Mouse (Mus musculus) frontal cortex, postnatal 10 days (tissue): ENCODE measurements around the gene Cep295.
"Not testable (repeated sequence)": the region's sequence is repeated elsewhere in the genome, so short reads cannot be mapped to it uniquely, and the experiment has no call there.

Source experiments
- DNase-seq, 2 experiments: peaks; one replicate each; pipeline ENCODE4 v3.0.0; 2022; ENCODE audit warnings: low spot score in 2 of 2, mixed read lengths in 1 of 2

Gene Cep295

DNA sequence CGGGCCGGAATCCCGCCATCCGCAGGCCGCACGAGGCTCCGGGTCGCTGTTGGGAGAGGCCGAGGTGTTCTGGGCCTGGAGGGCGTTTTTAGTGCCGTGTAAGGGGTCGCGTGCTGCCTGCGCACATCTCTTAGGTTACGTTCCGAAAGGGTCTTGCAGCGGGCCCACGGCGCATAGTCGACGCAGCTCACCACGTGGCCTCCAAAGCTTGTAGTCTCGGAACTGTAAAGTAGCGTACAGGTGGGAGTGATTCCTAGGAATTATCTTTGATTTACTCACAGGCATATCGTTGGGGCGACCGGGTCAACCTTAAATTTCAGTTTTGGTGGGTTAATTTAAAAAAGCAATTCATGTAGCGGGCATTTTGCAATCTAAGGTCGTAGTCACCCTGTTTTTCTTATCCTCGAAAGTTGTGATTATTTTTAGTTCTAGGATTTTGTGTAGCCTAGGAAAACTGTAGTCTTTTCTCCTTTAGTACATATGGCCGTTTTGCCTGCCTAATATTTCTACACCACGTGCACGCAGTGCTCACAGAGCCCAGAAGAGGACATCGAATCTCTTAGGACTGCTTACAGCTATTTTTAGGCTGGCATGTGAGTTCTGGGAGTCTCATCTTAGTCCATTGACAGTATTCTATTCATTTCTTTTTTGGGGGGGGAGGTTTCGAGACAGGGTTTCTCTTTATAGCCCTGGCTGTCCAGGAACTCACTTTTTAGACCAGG, 51.0 kb downstream of the Cep295 start, which contains the start of gene 4931406C07Rik:
Gene 4931406C07Rik, minus strand, starts transcription at position 51 of the 722 bp plus-strand sequence.
- DNase-seq = no peak

DNA sequence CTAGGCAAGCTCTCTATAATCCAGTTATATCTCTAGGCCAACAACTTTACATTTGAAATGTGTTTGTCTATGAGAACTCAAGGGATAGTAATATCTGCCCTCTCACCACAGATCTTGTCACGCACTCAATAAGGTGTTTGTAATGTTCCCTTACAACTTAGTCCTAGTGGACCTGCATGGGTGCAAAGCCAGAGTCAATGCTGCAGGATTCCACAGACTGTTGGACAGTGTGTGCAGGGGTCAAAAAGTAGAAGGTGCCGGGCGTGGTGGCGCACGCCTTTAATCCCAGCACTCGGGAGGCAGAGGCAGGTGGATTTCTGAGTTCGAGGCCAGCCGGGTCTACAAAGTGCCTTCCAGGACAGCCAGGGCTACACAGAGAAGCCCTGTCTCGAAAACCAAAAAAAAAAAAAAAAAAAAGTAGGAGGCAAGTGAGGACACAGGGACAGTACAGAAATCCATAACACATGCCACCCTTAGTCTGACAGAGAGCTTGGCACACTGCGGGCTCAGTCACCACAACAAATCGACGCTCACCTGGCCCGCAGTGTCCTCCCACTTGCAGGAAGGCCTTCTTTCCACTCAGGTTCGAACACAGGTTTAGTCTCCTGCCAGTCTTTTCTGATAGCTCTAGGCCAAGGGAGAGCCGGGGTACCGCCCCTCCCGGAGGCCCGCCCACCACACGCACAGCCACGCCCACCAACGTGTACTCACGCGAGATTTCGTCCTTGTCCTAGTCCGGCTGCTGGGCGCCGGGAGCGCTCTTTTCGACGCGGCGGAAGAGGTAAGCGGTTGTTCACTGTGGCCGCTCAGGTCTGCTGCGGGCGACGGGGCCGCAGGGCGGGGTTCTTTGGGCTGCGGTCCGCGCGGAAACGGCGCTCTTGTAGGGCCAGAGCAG, 51.8 kb downstream of the Cep295 start, which contains the start of gene Taf1d:
Gene Taf1d, plus strand, starts transcription at position 712 of the 895 bp plus-strand sequence.
- peak; percentile 93 to 96 for DNase-seq

DNA sequence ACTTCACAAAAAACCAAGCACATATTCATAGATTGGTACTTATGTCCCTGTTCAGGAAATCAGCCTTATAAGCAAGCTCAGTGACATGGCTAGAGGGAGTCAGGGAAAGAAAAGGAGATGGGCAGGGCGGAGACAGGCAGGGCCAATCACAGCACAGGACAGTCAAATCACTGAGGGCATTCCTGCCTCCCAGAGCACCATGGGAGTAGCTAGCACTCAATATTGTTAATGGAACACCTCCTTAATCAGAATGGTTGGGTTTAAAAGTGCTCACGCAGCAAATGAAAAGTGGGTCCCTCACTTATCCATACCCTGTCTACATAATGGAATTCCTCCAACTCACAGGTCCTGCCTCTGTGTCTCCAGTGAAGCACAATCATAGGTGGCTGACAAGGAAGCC, 54.7 kb downstream of the Cep295 start:
- DNase-seq = no peak

DNA sequence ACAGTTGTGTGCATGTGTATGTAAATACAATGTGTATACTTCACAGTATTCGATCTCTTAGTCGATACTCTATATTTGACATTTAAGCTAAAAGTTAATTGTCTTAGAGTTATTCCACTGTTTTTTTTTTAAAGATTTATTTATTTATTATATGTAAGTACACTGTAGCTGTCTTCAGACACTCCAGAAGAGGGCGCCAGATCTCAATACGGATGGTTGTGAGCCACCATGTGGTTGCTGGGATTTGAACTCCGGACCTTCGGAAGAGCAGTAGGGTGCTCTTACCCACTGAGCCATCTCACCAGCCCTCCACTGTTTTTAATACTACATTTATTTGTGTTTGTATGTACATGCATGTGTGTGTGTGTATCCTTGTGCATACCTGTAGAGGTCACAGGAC, 55.6 kb downstream of the Cep295 start:
- DNase-seq = not testable (repeated sequence)

DNA sequence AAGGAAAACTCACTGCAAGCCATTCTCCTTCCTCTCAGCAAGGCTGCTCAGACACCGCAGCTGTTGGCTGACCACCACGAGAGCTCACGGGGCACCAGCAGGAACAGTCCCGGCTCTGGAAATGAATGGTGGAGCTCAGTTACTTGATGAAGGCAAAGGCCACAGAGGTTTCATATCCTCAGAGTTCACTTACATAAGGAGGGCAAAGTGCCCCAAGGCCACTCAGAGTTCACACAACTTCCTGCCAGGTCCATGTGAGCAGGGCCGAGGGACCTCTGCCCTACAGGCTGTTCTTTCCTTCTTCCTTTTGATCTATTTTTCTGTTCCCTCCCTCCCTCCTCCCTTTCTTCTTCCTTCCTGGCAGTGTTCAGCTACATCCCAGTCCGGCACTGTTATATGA, 56.2 kb downstream of the Cep295 start:
- DNase-seq = peak in 1 of 2 experiments; percentile 26

DNA sequence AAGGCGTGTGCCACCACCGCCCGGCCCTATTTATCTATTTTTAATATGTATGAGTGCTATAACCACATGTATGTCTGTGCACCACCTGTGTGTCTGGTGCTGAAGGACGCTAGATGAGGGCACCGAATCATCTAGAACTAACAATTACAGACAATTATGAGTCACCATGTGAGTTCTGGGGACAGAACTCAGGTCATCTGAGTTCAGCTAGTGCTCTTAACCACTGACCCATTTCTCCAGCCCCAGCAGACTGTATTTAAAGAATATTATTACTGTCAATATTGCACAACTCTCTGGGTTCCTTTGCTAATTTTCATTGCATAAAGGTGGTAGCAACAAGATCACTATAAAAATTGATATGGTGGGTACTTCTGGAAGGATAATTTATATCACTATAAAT, 57.5 kb downstream of the Cep295 start:
- DNase-seq = no peak

DNA sequence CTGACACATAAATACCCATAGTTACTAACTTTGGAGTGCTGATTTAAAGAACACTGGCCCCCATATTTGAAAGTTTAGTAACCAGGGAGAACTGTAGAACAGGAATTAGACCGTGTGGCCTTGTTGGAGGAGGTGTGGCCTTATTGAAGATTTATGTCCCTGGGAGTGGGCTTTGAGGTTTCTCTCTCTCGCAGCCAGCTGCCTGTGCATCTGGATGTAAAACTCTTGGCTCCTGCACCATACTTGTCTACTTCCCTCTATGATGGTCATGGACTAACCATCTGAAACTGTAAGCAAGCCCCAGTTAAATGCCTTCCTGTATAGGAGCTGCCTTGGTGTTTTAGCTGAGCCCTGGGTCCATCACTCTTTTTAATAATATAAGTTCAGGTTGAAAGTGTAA, 59.1 kb downstream of the Cep295 start:
- no peak for DNase-seq

DNA sequence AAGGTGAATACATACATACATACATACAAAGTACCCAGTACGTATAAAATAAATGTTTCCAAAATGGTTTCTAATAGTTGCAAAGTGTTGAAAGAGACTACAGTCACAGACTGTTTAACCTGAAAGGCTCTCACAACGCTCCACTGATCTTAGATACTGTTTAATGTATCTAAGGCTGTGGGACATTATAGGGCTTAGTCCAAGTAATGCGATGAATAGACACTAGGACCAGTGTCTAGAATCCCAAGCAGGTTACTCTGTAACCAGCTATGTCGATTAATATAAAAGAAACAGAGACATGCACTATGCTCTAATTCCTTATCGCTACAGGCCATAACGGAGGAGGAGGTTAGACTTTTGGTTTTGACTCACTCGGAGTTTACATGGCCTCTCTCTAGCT, 60.5 kb downstream of the Cep295 start:
- no peak for DNase-seq

DNA sequence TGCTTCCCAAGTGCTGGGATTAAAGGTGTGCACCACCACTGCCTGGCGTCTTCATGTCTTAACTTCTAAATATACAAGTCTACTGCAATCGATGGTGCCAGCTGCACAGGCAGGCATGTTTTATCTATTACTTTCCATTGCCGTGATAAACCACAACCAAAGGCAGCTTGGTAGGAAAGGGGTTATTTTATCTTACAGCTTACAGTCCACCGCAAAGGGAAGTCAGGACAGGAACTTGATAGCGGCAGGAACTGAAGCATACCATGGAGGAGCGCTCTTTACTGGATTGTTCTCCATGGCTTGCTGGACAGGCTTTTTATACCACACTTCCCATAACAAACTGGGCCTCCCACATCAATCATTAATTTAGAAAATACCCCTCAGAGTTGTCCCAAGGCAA, 68.3 kb downstream of the Cep295 start:
- DNase-seq = no peak

DNA sequence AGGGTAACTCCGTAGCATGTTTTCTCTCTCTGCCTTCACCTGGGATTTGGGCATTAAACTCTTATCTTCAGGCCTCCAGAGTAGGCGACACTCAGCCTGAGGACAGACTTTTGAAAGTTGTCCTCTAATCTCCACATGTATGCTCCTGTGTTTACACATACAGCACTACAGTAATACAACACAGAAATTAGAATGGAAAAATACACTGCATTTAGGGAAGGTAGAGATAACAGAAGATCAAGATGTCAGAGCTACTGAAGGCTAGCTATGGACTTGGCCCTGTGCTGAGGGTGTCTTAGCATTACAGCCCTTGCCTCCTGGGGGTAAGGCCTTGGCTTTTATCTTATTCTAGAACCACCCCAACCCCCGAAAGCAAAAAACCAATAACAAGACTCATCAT, 69.2 kb downstream of the Cep295 start:
- DNase-seq = no peak

DNA sequence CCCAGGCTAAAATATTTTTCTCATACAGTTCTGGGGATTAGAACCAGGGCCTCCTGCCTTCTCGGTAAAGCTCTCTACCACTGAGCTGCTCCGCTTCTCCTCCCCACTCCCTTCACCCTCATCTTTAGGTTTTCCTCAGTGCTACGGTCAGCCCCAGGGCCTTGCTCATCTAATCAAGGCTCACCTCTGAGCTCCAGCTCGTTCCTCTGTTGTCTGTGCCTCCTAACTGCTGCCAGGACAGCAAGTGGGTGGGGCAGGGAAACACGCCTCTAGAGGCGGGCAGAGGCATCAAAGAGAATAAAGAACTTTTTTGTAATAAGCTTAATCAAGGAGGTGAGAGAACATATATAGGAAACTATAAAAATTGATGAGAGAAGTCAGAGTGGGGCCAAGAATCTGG, 69.7 kb downstream of the Cep295 start:
- no peak for DNase-seq

DNA sequence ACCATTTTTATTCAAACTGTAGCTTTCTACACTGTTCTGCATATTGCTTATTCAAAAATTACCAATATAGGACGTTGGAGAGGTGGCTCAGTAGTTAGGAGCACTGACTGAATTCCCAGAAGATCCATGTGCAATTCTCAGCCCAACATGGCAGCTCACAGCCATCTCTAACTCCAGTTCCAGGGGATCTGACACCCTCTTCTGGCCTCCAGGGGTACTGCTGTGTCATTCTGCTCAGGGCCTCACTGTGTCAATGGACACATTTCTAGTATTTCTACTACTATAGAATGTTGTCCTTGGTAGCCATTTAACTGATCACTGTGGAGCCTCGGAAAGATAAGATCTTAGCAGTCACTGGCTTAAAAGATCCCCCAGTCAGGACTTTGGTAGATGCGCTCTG, 72.1 kb downstream of the Cep295 start:
- no peak for DNase-seq

DNA sequence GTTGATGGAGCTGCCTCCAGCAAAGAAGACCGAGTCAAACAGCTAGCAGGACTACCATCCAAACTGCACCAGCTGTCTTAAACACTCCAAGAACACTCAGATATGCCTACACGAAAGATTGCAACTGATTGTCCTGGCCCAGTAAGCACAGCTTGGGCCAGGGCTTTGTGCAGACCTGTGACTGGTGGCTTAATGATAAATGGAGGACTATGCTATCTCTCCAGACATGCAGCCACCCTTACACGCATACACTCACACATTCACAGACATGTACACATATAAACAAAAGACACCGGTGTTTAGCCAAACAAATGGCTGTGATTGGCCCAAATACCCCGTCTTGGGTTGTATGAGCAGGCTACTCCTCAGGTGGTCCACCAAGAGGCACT, 77.1 kb downstream of the Cep295 start:
- no peak for DNase-seq

DNA sequence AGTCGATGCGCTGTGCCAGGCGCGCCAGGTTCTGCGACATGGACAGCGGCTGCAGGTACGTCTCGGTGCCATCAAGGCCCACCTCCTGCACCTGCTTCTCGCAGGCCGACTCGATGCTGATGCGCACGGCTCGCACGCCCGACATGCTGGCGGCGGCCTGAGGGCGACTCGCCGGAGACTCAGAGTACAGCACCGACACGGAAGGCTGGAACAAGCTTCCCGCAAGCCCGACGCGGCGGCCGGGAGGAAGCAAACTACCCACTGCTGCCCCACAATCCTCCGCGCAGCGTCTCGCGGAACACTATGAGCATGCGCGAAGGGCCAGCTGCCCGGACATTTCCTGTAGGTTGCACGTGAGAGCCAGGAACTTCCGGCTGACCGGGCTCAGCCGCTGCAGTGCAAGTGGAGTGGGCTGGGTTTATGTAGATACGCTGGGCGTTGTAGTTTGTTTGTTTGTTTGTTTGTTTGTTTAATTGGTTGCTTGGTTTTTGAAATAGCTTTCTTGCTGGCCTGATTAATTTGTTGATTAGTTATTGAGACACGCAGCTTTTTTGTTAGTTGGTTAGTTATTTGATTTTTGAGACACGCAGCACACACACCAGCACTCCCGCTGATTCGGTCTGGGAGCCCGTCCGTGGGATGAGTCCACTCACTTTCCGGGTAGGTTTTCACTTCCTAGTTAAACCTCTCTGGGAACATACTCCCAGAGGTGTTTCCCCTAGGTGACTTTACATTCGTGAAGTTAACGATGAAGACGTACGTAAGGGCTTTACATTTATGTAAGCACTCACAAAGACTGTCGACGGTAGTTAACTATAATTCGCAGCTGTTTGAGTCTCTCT, 77.7 kb downstream of the Cep295 start, which contains the start of gene Med17:
Gene Med17, minus strand, starts transcription at position 283 of the 842 bp plus-strand sequence.
- DNase-seq = peak; percentile 84 to 93

DNA sequence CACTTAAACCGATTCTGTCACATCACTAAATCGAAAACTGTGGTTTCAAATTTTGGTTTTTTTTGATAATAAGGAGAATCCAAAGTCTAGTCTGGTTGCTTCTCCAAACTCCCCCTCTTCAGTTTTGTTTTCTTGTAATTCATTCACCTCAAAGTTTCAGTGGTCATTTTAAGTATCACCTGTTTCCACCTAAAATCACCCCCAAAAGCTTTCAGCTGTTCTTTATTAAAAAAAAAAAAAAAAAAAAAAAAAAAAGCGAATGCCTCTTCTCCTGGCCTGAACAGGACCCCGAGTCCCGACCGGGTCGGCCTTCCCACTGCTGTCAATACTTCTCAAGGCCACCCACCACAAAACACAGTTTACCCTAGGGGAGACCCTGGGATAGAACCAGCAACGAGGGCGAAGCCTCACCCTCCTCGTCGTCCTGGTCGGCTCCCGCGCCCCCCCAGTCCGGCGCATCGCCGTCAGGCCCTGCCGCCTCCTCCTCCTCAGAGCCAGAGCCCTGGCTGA, 78.4 kb downstream of the Cep295 start:
- DNase-seq = no peak

DNA sequence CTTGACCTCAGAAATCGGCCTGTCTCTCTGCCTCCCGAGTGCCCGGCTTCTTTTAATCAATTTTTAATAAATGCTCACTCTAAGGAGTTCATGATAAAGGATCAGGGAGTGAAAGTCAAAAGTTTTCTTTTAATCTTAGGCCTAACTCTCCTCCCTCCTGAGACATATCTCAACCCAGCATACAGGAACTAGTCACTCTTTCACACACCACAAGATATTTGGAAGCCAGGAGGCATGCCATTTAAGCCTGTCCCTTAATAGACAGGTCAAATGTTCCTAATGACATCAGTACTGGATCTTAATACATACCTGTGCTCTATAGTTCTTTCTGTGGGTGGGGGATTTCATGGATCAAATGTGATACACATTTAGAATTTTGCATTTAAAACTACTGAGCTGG, 79.2 kb downstream of the Cep295 start:
- DNase-seq = no peak

DNA sequence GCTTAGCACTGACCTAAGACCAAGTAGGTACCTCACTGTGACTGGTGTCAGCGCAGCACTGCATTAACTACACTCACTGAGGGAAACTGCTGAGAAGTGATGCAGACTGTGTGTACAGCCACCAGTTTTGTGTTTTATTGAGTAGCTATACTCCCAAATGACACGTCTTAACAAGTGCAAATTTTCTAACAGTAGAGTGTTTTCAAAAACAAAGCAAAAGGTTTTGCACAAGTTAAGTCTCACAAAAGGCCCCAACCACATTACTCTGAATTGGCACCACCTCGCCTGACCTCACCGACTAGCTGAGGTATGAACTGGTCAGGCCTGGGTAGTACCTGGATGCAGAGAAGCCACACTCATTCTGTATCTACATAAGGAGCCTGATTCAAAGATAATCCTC, 80.7 kb downstream of the Cep295 start:
- DNase-seq = no peak

DNA sequence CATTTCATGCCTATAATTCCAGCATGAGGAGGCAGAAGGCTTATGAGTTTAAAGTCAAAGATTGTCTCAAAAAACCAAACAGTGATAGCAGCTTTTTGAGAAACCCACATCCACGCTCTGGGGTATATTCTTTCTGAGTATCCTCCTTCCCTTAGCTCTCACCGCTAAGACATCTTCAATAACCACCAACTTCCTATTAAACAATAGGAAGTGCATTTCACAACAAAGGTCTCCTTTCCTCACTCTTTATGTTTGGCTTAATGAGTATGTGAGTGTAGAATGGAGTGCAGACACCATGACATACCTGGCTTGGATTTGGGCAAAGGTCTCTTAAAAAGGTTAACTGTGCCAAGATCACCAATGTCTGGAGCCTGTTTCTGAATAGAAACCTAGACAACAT, 83.6 kb downstream of the Cep295 start:
- no peak for DNase-seq
